Mouse (Mus musculus): Measurements from ENCODE around the gene Ttc1.

Ttc1 gene

DNA sequence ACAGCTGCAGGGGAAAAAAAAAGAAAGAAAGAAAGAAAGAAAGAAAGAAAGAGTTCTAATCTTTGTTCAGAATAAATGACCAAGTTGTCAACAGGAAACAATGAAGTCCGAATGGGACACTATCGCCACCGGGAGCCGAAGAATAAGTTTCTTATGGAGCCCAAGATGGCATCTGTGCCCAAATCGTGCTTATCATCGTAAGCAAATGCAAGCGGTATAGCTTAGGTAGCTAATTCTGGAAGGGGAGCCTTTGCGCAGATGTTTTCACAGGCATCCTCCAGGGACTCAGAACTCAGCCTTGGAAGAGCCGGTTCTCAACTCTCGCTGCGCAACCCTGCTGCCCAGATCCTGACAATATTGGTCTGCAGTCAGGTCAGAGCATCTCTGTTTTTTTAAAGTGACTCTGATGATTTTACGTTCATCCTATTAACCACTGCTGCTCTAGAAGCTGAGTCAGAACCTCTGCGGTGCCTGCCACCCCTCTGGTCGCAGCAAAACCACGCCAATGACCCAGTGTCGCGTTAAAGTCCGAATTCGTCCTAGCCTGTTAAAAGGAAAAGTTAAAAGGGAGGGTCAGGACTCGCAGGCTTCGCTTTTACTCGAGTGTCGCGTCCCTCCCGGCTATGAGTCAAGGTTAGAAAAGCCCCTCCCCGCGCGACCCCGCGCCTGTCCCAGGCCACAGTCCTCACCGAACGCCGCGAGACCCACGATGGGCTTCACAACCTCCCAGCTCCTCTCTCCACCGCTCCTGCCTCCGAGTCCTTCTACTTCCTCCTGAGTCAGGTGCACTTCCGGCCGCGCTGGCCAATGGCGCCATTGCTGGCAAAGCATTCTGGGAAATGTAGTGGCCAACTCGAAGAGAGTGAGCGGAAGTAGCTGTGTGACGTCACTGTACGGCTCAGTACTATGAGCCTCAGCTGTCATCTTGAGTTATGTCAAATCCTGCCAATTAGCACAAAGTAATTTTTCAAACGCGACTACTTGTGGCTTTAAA lies at the start of gene Ttc1:
Ttc1 (minus strand) TSS at position 776 of the 994 bp plus-strand sequence.
- in situ Hi-C loops (cut with MboI, MseI): loop anchor here (5.0 kb wide), 1 partner anchor 55 kb away; no protein-coding TSS in a partner anchor

DNA sequence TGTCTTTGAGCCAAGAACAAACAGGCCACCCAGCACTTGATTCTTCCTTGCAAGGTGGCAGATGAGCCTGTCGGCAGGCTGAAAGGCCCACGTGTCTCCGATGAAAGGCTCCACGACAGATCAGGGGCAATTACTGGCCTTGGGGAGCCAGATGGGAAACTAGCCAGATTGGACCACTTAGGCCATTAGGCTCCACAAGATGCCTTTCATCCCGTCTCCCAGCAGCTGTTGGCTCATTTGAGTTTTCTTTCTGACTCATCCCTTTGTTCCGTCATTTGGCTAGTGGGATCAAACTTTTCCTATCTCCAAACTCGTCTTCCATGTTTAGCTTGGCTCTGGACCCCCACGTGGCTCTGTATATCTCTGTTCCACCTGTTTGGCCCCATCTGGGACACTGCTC lies 48.2 kb upstream of the Ttc1 start:
- in situ Hi-C loops (cut with MboI, MseI): loop anchor here (10.0 kb wide), 1 partner anchor 529 kb away; no protein-coding TSS in a partner anchor

DNA sequence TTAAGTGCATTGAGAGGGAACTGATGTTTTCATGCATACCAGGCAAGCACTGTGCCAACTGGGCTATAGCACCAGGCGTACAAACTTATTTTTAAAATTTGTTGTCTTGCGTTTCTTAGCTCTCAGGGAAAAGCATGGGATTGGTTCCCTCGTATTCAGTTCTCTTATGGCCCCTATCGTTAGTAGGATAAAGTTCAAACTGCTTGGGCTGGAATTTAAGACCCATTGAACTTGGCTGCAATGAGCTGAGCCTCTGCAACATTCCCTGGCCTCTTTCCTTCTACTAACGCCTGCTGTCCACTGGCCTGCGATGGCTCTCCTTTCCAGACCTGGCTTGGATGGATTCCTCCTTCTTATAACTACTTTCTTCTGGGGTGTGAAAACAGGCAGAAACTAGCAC lies 42.6 kb upstream of the Ttc1 start:
- in situ Hi-C loops (cut with MboI, MseI): loop anchor here (10.0 kb wide), 1 partner anchor 534 kb away; no protein-coding TSS in a partner anchor

DNA sequence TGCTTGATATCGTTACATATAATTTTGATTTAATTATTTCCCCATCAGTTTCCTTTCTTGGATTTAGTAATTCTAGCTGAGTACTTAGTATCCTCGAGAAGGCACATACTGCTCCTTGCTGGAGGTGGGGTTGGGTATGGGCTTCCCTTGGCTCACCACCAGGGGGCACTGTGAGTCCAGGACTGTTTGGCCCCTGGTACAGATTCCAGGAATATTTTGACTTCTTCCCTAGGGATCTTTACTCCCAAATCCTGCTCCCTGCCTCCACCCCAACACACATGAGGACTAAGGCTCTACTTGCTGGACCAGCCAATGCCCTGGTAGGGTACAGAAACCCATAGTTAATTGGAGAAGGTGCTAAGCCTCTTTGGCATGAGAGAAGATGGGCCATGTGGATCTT lies 36.0 kb upstream of the Ttc1 start:
- in situ Hi-C loops (cut with MboI, MseI): no loop called here

DNA sequence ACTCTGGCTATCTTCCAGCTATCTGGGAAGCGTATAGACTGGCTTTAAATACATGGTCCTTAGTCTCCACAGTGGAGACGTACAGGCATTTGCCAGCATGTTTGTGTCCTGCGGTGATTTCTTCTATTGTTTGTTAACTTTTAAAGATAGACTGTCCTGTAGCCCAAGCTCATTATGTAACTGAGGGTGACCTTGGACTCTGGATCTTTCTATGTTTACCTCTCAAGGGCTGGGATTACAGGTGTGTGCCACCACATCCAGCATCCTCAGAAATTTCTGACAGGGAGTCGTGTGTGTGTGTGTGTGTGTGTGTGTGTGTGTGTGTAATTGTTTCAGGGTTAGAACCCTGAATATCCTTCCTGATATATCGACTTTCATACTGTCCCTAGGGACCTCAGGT lies 35.3 kb upstream of the Ttc1 start:
- in situ Hi-C loops (cut with MboI, MseI): no loop called here

DNA sequence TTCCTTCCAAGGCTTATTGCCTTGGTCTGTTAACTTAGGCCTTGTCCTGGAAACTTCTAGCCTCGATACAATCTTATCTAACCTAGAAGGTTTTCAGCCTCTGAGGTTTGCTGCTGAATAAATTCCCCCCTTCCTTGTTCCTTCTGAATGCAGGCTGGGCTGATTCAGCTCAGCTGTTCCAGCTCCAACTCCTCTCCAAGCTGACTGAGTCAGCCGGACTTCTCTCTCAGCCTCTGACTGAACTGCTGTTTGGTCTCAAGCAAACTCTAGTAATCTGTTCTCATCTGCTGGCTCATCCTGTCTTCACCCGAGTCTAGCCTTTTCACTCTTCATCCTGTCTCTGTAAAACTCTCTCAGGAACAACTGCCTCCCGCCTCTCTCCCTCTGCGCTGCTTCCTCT lies 31.7 kb upstream of the Ttc1 start:
- in situ Hi-C loops (cut with MboI, MseI): no loop called here

DNA sequence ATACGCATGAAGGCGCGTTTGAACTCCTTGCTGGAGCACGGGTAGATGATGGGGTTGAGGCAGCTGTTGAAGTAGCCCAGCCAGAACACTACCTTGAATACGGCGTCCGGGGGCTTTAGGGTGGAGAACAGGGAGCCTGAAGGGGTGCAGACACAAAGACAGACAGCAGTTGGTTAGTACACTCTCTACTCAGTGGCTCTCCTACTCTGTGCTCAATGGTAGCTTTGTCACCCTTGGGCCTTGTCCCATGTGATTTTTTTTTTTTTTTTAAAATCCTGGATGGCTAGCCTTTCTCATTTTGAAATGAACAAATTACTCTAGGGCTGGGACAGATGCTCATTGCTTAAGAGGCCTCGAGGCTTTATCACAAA lies 28.5 kb upstream of the Ttc1 start:
- in situ Hi-C loops (cut with MboI, MseI): no loop called here

DNA sequence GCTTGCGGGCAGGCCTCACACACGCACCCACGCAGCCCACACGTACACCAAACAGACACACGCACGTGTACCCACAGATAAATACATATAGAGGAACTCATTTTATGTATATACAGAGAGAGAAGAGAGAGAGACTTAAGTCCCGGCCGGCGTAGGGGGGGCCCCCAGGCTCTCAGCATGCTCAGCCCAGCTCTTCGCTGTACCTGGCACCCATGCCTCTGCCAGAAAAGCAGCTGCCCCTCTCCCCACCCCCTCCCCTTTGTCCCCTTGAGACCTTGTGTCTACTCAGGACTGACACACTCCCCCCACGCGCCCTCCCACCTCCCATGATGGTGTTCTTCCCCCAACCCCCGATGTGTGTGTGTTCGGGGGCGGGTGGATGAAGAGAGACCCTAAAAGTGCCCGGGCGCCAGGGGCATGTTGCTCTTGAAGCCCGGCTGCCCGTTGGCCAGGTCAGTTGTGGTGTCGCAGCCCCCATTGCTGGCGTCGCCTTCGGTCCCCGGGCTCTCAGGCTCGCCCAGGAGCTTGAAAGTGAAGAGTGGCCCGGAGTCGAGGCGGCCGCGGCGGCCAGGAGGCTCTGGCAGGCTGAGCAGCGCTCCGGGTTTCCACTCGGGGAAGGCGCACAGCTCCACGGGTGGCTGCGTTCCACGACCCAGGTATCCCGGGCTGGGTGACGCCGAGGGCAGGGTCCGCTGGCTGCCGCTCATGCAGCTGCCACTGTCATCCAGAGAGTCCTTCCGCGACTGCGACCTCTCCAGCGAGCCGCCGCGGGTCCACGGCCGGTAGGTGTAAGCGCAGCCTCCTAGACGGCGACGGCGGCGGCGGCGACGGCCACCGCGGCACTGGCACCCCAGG lies 27.9 kb upstream of the Ttc1 start:
- in situ Hi-C loops (cut with MboI, MseI): no loop called here

DNA sequence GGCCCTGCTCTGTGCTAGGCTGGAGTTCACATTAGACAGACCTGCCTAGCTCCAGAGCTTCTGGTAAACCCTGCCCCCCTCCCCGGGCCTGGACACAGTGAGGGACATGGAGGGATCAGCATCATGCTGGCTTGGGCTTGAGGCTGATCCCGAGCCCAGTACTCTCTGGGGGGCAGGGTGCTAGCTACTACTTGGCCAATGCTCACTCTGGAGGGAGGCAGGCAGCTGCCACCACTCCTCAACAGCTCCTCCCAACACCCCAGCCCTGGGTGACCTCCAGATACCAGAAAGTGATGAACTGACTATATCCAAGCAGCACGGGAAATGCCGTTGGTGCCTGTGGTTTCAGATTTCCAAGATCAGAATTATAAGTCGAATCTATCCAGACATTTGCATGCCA lies 25.9 kb upstream of the Ttc1 start:
- in situ Hi-C loops (cut with MboI, MseI): loop anchor here (5.0 kb wide), 1 partner anchor 554 kb away; no protein-coding TSS in a partner anchor

DNA sequence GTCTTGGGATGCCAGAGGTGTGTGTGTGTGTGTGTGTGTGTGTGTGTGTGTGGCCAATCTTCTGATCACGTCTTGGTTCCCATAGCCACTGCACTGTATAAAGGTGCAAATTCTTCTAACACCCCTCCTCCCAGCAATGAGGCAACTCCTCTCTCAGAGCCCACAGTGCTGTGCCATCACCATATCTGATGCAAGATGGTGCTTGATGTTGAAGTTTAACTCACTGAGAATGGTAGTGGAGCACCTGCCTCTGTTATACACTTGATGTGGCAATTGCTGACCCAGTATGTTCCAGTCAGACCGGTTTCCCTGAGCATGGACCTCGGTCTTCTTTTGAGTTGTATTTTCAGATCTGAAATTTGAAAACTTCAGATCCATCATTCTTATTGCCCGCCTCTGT lies 22.3 kb upstream of the Ttc1 start:
- in situ Hi-C loops (cut with MboI, MseI): loop anchor here (5.0 kb wide), 1 partner anchor 557 kb away; no protein-coding TSS in a partner anchor

DNA sequence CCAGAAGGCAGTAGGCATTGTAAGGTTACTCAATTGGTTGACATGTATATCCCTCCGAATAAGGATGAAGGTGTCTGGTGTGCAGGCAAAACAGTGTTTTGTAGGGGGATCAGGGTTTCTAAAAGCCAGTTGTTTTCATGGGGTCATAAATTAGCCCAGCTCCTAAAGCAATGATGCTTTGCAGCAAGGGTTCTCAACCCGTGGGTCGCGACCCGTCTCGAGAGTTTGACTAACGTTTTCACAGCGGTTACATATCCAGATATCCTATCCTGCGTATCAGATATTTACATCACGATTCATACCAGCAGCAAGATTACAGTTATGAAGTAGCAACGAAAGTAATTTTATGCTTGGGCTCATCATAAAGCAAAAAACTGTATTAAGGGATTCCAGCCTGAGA lies 19.9 kb upstream of the Ttc1 start:
- in situ Hi-C loops (cut with MboI, MseI): no loop called here

DNA sequence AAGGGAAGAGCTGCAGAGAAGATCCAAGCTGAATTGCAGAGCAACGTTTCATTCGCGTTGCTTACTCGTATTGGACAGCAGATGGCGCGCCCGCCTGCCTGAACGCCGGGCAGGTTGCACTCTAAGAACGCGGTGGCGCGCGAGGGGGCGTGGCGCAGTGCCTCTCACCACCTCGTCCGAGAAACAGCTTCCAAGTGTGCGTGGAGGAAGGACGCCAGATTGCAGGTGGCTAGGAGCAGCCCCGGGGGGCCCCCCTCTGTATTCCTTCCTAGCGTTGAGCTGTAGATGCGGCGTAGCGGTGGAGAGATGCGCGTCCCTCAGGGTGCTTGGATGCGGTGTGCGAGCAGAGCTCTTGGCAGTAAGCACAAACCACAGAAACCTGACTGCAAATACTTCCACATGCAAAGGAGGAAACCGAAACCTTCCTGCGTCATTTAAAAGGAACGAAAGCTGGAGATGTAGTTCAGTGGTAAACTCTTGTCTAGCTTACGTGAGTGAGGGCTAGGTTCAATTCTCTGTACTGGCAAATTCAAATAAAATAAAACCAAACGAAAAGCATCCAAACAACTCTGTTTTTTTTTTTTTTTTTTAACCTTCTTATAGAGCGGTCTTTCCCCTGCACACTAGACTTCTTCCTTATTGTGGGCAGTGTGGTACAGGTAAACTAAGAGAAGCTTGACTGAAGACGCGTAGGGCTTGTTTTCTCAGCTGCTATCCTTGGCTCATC lies 19.3 kb upstream of the Ttc1 start:
- in situ Hi-C loops (cut with MboI, MseI): no loop called here

DNA sequence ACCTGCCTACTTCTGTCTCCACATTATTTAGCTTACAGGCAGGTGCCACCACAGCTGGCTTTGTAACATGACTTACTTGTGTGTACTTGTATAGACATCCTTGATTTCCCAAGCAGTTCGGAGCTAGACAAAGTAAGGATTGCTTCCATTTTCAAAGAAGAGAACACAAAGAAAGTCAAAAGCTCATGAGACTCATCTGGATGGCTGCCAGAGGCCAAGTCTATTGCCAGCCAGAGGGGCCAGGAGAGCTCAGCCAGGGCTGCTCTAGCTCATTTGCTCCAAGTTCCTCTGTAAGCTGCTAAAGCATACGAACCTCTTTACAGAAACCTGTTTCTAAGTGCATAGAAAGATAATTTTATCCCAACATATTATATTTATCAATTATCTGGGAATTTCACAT lies 10.6 kb upstream of the Ttc1 start:
- in situ Hi-C loops (cut with MboI, MseI): no loop called here

DNA sequence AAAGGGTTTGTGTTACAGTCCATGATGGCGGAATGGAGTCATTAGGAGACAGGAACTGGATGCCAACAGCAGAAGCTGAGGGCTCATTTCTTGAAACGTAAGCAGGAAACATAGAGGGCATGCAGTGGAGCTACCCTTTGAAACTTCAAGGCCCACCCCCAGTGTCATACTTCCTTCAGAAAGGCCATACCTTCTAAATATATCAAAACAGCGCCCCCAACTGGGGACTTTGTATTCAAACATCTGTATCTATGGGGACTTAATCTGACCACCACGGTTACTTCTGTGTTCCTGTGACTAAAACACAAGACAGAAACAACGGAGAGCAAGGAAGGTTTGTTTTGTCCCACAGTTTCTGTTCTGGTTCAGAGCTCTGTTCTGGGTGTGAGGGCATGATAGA lies 7.6 kb upstream of the Ttc1 start:
- in situ Hi-C loops (cut with MboI, MseI): no loop called here

DNA sequence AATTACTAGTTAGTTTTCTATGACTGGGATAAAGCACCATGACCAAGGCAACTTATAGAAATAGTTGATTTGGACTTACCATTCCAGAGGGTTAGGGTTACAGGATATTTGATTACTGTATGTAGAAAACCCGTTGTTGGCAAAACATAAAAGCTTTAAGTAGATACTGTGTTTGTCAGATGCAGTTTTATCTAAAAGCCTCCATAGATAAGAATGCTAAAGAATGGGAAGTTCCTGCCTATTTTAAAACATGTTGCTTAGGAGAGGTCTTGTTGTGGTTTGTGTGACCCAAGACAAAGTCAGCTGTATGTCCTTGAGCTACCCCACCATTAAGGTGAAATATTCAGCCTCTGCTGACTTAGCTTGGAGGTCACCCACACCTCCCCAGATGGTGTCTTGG lies 6.8 kb upstream of the Ttc1 start:
- in situ Hi-C loops (cut with MboI, MseI): no loop called here

DNA sequence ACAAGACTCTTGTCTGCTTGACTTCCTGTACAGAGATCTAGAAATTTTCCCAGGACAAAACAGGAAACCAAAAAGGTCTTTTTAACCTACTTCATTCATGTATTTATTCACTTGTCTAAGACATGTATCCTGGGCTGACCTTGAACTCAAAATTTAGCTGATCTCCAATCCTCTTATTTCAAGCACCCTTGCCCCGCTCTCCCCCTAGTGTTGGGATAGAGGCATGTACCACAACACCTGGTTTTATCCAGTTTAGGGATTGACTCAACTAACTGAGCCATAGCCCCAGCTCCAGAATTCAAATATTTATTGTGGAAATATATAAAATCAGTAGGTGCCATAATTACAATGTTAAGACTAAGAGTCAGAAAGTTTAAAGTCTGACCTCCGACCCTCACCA lies 3.7 kb upstream of the Ttc1 start:
- in situ Hi-C loops (cut with MboI, MseI): no loop called here

DNA sequence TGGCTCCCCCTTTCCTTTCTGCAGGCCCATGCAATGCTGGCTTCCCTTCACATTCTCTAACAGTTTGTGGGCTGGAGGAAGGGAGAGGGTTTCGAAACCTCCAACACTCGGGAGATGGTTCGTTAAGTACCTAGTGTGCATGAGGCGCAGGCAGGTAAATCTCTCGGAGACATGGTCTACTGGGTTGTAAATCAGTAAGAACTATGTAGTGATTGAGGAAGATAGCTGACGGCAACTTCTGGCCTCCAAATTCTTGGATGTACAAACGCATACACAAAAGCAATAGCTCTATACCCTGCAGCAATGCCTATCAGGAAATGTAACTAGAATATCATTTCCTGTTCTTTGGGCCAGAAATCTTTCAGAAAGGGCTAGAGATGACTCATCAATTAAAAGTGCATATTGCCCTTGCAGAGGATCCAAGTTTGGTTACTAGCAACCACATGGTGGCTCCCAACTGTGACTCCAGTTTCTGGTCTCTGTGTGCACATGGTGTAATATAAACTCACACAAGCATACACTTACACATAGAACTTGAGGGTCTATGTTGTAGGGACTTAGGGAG lies 19.0 kb downstream of the Ttc1 start:
- in situ Hi-C loops (cut with MboI, MseI): no loop called here

DNA sequence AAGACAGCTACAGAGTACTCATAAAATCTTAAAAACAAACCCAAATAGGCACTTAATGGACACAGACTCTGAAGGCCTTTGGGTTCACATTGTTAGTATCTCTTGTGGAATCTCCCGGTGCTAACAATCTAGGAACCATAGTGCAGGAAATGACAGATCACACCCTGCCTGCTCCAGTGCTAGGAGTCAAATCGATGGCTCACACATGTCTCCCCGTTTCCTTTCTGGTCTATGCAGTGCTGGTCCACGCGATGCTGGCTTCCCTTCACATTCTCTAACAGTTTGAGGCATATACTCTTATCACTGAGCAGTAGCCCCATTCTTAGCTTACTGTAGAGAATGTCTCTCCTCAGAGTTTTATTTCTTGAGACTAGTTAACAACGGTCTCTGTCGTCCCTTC lies 20.0 kb downstream of the Ttc1 start:
- in situ Hi-C loops (cut with MboI, MseI): no loop called here

DNA sequence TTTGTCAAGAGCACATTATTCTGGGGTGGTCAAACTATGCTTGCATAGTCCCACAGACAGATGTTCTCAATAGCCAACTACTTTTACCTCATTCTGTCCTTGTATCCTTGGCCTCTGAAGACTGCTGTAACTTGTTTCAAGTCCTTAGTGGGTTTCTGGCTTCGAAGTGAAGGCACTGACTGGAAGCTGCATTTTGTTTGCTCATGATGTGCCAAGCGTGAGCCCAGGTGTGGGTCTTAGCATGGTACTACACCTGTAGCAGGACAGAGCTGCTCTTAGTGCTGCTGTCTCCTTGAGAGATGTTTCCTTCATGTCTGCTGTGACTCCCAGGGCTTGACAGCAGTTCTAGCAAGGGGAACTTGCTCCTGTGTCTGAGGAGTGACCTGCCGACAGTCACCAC lies 24.4 kb downstream of the Ttc1 start:
- in situ Hi-C loops (cut with MboI, MseI): no loop called here

DNA sequence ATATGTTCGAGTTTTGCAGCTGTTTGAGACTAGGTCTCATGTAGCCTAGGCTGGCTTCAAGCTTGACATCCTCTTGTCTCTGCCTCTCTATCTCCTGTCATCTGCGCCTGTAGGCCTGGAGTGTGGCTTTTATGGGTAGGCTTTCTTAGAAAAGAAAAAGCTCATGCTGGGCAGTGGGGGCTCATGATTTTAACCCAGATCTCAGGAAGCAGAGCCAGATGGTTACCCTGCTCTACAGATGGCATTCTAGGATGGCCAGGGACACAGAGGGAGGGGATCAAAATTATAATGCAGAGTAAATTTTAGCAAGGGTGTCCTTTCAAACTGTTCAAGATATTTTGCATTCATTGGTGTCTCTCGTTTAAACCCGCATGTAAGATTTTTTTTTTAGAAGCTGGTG lies 35.6 kb downstream of the Ttc1 start:
- in situ Hi-C loops (cut with MboI, MseI): no loop called here

DNA sequence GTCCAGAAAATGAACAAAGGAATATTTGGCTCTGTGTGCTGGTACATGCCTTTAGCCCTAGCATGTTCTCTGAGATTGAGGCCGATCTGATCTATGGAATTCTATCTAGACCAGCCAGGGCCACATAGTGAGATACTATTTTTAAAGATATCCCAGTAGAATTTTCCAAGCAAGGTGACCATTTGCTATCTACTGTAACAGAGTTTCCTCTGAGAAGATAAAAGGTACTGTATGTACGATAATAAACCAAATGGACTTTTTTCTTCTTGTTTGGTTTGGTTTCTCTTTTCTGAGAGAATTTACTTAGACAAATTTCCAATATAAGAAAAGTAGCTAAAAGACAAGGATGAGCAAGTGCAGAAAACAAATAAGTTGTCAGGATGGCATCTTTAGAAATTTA lies 39.4 kb downstream of the Ttc1 start:
- in situ Hi-C loops (cut with MboI, MseI): no loop called here
